In the genomic region with DNA sequence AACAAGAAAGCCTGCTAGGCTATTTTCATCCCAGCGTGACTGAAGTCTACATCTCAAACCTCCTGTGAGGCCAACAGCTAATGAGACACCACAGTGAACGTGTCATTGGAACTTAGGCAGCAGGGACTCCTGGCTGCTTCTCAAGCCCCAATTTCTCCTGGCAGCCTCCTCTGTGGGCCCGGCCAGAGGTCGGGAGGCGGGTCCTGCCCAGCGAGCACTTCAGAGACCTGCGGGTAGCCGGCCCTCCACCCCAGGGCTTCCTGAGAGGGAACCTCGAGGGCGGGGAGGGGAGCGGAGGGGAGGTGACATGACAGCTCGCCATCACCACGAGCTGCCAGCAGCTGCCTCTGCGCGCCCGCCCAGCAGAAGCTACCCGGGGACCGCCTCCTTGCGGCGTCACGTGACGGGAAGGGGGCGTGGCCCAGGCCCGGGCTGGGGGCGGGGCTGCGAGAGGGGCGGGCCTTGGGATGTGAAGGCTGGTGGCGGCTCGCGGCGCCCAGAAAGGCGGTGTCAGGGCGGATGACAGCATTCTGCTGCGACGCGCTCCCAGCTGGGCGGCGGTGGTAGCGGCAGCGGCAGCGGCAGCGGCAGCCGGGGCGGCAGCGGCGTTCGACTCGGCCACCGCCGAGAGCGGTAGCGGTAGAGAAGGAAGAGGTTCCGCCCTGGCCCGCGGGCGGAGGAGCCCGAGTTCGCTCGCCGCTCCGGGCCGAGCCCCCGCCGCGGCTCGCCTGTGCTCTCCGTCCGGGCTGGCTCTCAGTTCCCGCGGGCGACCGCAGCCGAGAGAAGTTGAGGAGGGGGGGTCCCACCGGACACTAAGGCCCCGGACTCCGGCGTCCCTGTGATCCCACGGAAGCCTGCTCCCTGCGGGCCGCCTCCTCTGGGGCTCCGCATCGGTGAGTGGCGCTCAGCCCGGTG, we compare ENCODE assay signal across 8 mouse cellular contexts. TPM values are rescaled to one million over a fixed set of nuclear protein-coding genes. Genes with fewer than 3 reads are reported as not detected.
A peak's percentile ranks its signal among the peaks of the same experiment; 100 is the strongest.
DNase-seq lines count a peak whose midpoint lies in the region; ATAC-seq and TF ChIP-seq lines count a peak whose summit lies in the region.

TSS of gene Osbpl8 (plus strand) at position 449 of the 915 bp plus-strand sequence.

- no peaks in the 10 kb centered on the region for H3K9me3 ChIP-seq in ES-Bruce4 (replicated peaks; ENCODE audit: control insufficient read depth, insufficient read depth, low read length, poor library complexity, severe bottlenecking)
- no peaks in the 10 kb centered on the region for H3K9me3 ChIP-seq in forebrain, embryonic 14.5 days (replicated peaks; ENCODE audit: control insufficient read depth, low read length)

- ATAC-seq in cerebellum, adult (ENCODE audit: insufficient number of reproducible peaks, low FRiP score, low TSS enrichment), result peak; percentile 87
- peak; percentile 94 for ATAC-seq in forebrain, embryonic 14.5 days
- ATAC-seq in neutrophil, adult 5-6 weeks (ENCODE audit: extremely low read depth, insufficient number of reproducible peaks, low FRiP score, poor library complexity, severe bottlenecking), result peak; percentile 93

- H3K4me1 ChIP-seq in ES-Bruce4 (ENCODE audit: control insufficient read depth, insufficient read depth, low read length), result no peaks in the 10 kb centered on the region
- peaks cover 5% of the 10 kb centered on the region; the same call in 1 of the 2 replicates for H3K4me1 ChIP-seq in forebrain, embryonic 14.5 days (ENCODE audit: control insufficient read depth, insufficient read depth, low read length)
- no peaks in the 10 kb centered on the region; the same call in none of the 2 replicates for H3K4me1 ChIP-seq in lung, adult 2 months (ENCODE audit: control insufficient read depth, insufficient read depth, low read length)

- no peaks in the 10 kb centered on the region for H3K36me3 ChIP-seq in ES-Bruce4 (ENCODE audit: control insufficient read depth, insufficient read depth, low read length, poor library complexity, severe bottlenecking)
- H3K36me3 ChIP-seq in forebrain, embryonic 14.5 days (ENCODE audit: control insufficient read depth, insufficient read depth, low read length), result no peaks in the 10 kb centered on the region

- H3K4me3 ChIP-seq in ES-Bruce4 (ENCODE audit: low read depth, low read length), result peak within 1 kb of the TSS; percentile 81
- peak within 1 kb of the TSS; percentile 99 for H3K4me3 ChIP-seq in forebrain, embryonic 14.5 days (ENCODE audit: low read depth, low read length)
- peak within 1 kb of the TSS; percentile 83 for H3K4me3 ChIP-seq in lung, adult 2 months (replicated peaks; ENCODE audit: extremely low read depth, low read depth, low read length)

- peak within 1 kb of the TSS; percentile 51 for H3K4me2 ChIP-seq in forebrain, embryonic 14.5 days (ENCODE audit: low read length)

- no peak for TF ChIP-seq POLR2A in ES-Bruce4 (IDR thresholded peaks at IDR 0.05; ENCODE audit: insufficient read depth, low read length)
- peak; percentile 77 for TF ChIP-seq POLR2A in lung, adult 2 months (IDR thresholded peaks at IDR 0.05; ENCODE audit: borderline replicate concordance, extremely low read depth, low read depth, low read length)

- under 1% methylated on average over 74 of the region's 84 CpGs for WGBS in forebrain, embryonic 14.5 days
- WGBS in lung, adult 2 months, result under 1% methylated on average over 83 of the region's 84 CpGs

- no peak for TF ChIP-seq CTCF in ES-Bruce4 (IDR thresholded peaks at IDR 0.05; ENCODE audit: low read depth, low read length)
- TF ChIP-seq CTCF in lung, adult 2 months (IDR thresholded peaks at IDR 0.05; ENCODE audit: insufficient read depth, low read length), result no peak

- intact Hi-C loops in heart, postnatal 25 days (cut with DNase I), result loop anchor here (5.0 kb wide), 3 partner anchors 63 to 187 kb away; no protein-coding TSS in a partner anchor

- no peaks in the 10 kb centered on the region for H3K27me3 ChIP-seq in ES-Bruce4 (ENCODE audit: control insufficient read depth, insufficient read depth, low read length, poor library complexity, severe bottlenecking)
- no peaks in the 10 kb centered on the region for H3K27me3 ChIP-seq in forebrain, embryonic 14.5 days (replicated peaks; ENCODE audit: control insufficient read depth, insufficient read depth, low read length)

- no peak for TF ChIP-seq EP300 in ES-Bruce4 (IDR thresholded peaks at IDR 0.05; ENCODE audit: insufficient read depth, low read depth, low read length)

- H3K27ac ChIP-seq in ES-Bruce4 (ENCODE audit: insufficient read depth, low read length), result no peak within 1 kb of the TSS
- H3K27ac ChIP-seq in forebrain, embryonic 14.5 days (ENCODE audit: low read depth, low read length), result peak within 1 kb of the TSS; percentile 94

- peak within 1 kb of the TSS; percentile 85 for H3K9ac ChIP-seq in ES-Bruce4 (ENCODE audit: low read depth, poor library complexity, severe bottlenecking)
- peak within 1 kb of the TSS; percentile 93 for H3K9ac ChIP-seq in forebrain, embryonic 14.5 days (ENCODE audit: low read length)

- DNase-seq in forebrain, embryonic 14.5 days (ENCODE audit: low spot score), result peak; percentile 96
- DNase-seq in heart, postnatal 25 days (ENCODE audit: low spot score), result peak; percentile 99
- peak; percentile 99 for DNase-seq in layer of hippocampus, adult 18-20 months (ENCODE audit: low spot score in 2 of 2)
- DNase-seq in lung, adult 2 months, result peak; percentile 100
- peak; percentile 98 to 99 for DNase-seq in thymus, adult 18-20 months

RNA-seq across cellular contexts. Expression of gene Osbpl8, which starts in this region (rescaled TPM):
- 14.1 and 16.4 TPM in 2 replicates for polyA plus RNA-seq in ES-Bruce4 (2011; ENCODE audit: insufficient read depth, insufficient read length, low read depth, missing spikeins)
- polyA plus RNA-seq in forebrain, embryonic 14.5 days (2014; fragmentation: Nextera tagmentation; extraction: Ambion mirVana), result 12.9 and 17.4 TPM in 2 replicates
- 10 to 100 TPM; 68.3 to 69.5 TPM for total RNA-seq in heart, postnatal 25 days (2021)
- total RNA-seq in layer of hippocampus, adult 18-20 months (2021), result 10 to 100 TPM; 62.9 to 63.0 TPM
- 5.7 and 8.3 TPM in 2 replicates for polyA plus RNA-seq in lung, adult 2 months (2012; rRNA removed)
- total RNA-seq in neutrophil, adult 5-6 weeks (2017), result 87.2 and 87.7 TPM in 2 replicates
